Mouse (Mus musculus) limb, embryonic 13.5 days (tissue): ENCODE data around the gene Cntnap5a. TPM values are rescaled to one million over a fixed set of nuclear protein-coding genes. Genes with fewer than 3 reads are reported as not detected.

Experiments used
- ATAC-seq: fragments of 200-750 bp; cut with Nextera tagmentation; 2 replicates; pipeline ENCODE4 v1.8.0; 2017; ENCODE audit warnings: low read depth, moderate number of reproducible peaks, moderate TSS enrichment; ENCODE audit not compliant: low FRiP score
- H3K27ac ChIP-seq: fragments of 300-500 bp; sonication (generic); 2 replicates; pipeline ENCODE4 v1.5.1; 2015; ENCODE audit warnings: inconsistent platforms, mild to moderate bottlenecking, moderate library complexity
- H3K27me3 ChIP-seq: fragments of 300-500 bp; sonication (generic); 2 replicates; pipeline ENCODE4 v1.6.1; 2015; ENCODE audit warnings: mild to moderate bottlenecking, inconsistent platforms
- H3K36me3 ChIP-seq: fragments of 300-500 bp; sonication (generic); 2 replicates; pipeline ENCODE4 v1.6.1; 2015; ENCODE audit warnings: inconsistent platforms, mild to moderate bottlenecking, moderate library complexity
- H3K4me1 ChIP-seq: fragments of 300-500 bp; sonication (generic); 2 replicates; pipeline ENCODE4 v1.6.1; 2015; ENCODE audit warnings: inconsistent platforms
- H3K4me2 ChIP-seq: fragments of 300-500 bp; sonication (generic); replicated peaks from 2 replicates; pipeline ENCODE4 v1.6.1; 2015; ENCODE audit warnings: inconsistent platforms, mild to moderate bottlenecking, moderate library complexity
- H3K4me3 ChIP-seq: fragments of 300-500 bp; sonication (generic); 2 replicates; pipeline ENCODE4 v1.5.1; 2015; ENCODE audit warnings: moderate library complexity, mild to moderate bottlenecking, inconsistent platforms
- H3K9ac ChIP-seq: fragments of 300-500 bp; sonication (generic); 2 replicates; pipeline ENCODE4 v1.6.1; 2015; ENCODE audit warnings: mild to moderate bottlenecking, inconsistent platforms
- H3K9me3 ChIP-seq: fragments of 300-500 bp; sonication (generic); 2 replicates; pipeline ENCODE4 v1.6.1; 2016; ENCODE audit warnings: inconsistent platforms
- WGBS: fragments of 180-500 bp; shearing (Covaris S2); methylation state at CpG from one replicate; pipeline ENCODE4 v1.1.7; 2015; 5-methylcytosine and 5-hydroxymethylcytosine counted together
- polyA plus RNA-seq: library from polyadenylated mRNA; unstranded; fragments of >200 nt; fragmentation: Nextera tagmentation; extraction: Ambion mirVana; gene quantifications from 2 replicates; pipeline ENCODE4 v1.2.1, GENCODE M21; 2015

Cntnap5a gene
- 0.01 and 0.03 TPM in 2 replicates for polyA plus RNA-seq

GRCm38 (mm10) chr1:115684518-115685368 lies at the start of gene Cntnap5a:
TSS of gene Cntnap5a (plus strand) at chr1:115684756.
- Histone ChIP-seq H3K9ac (no peak within 1 kb of the TSS), H3K4me2 (no peak within 1 kb of the TSS), H3K4me1 (no peaks in the 10 kb centered on the region), H3K4me3 (no peak within 1 kb of the TSS), H3K36me3 (no peaks in the 10 kb centered on the region), H3K27me3 (no peaks in the 10 kb centered on the region), H3K9me3 (no peaks in the 10 kb centered on the region), H3K27ac (no peak within 1 kb of the TSS)
- ATAC-seq = peak; percentile 75
- 13% methylated on average over 26 of the region's 26 CpGs for WGBS

- H3K4me1 ChIP-seq = no peaks in the 10 kb centered on the region
- 78% methylated on average over 2 of the region's 2 CpGs for WGBS
- H3K36me3 ChIP-seq = no peaks in the 10 kb centered on the region
- H3K27ac ChIP-seq = no peak overlapping the region
- H3K27me3 ChIP-seq = no peaks in the 10 kb centered on the region
- H3K9ac ChIP-seq = no peak overlapping the region
- no peak for ATAC-seq
- no peak overlapping the region for H3K4me2 ChIP-seq
- H3K9me3 ChIP-seq = no peaks in the 10 kb centered on the region
- H3K4me3 ChIP-seq = no peak overlapping the region
Measured at GRCm38 (mm10) chr1:115646921-115647320, 37.6 kb upstream of the Cntnap5a start.

GRCm38 (mm10) chr1:115658343-115659064 lies 26.1 kb upstream of the Cntnap5a start:
- no peak overlapping the region for H3K9ac ChIP-seq
- no peaks in the 10 kb centered on the region for H3K9me3 ChIP-seq
- ATAC-seq = no peak
- no peaks in the 10 kb centered on the region for H3K36me3 ChIP-seq
- H3K27ac ChIP-seq = no peak overlapping the region
- H3K4me3 ChIP-seq = no peak overlapping the region
- no peak overlapping the region for H3K4me2 ChIP-seq
- H3K4me1 ChIP-seq = no peaks in the 10 kb centered on the region
- H3K27me3 ChIP-seq = no peaks in the 10 kb centered on the region
- 70% methylated on average over 5 of the region's 5 CpGs for WGBS

GRCm38 (mm10) chr1:115686494-115686893 lies 1.9 kb downstream of the Cntnap5a start:
- WGBS = 32% methylated on average over 2 of the region's 2 CpGs
- ATAC-seq = no peak
- no peak overlapping the region for H3K9ac ChIP-seq

GRCm38 (mm10) chr1:115699798-115700197 lies 15.2 kb downstream of the Cntnap5a start:
- WGBS = 66% methylated on average over 2 of the region's 2 CpGs
- ATAC-seq = no peak

More at GRCm38 (mm10) chr1:115686494-115686893, 1.9 kb downstream of the Cntnap5a start:
- H3K27me3 ChIP-seq = no peaks in the 10 kb centered on the region
- no peaks in the 10 kb centered on the region for H3K4me1 ChIP-seq
- H3K27ac ChIP-seq = no peak overlapping the region
- no peak overlapping the region for H3K4me2 ChIP-seq
- H3K36me3 ChIP-seq = no peaks in the 10 kb centered on the region
- H3K4me3 ChIP-seq = no peak overlapping the region
- H3K9me3 ChIP-seq = no peaks in the 10 kb centered on the region

GRCm38 (mm10) chr1:115742556-115742955 lies 58.0 kb downstream of the Cntnap5a start:
- Histone ChIP-seq H3K4me3 (no peak overlapping the region), H3K27me3 (no peaks in the 10 kb centered on the region), H3K9me3 (no peaks in the 10 kb centered on the region), H3K9ac (no peak overlapping the region), H3K27ac (no peak overlapping the region), H3K4me2 (no peak overlapping the region), H3K4me1 (no peaks in the 10 kb centered on the region), H3K36me3 (no peaks in the 10 kb centered on the region)
- WGBS = 81% methylated on average over 5 of the region's 5 CpGs
- ATAC-seq = no peak

More at GRCm38 (mm10) chr1:115699798-115700197, 15.2 kb downstream of the Cntnap5a start:
- Histone ChIP-seq H3K27ac (no peak overlapping the region), H3K4me2 (no peak overlapping the region), H3K9ac (no peak overlapping the region), H3K27me3 (no peaks in the 10 kb centered on the region), H3K9me3 (no peaks in the 10 kb centered on the region), H3K4me1 (no peaks in the 10 kb centered on the region), H3K4me3 (no peak overlapping the region), H3K36me3 (no peaks in the 10 kb centered on the region)

GRCm38 (mm10) chr1:115745569-115745968 lies 61.0 kb downstream of the Cntnap5a start:
- H3K27ac ChIP-seq = no peak overlapping the region
- H3K4me1 ChIP-seq = no peaks in the 10 kb centered on the region
- ATAC-seq = no peak
- no peak overlapping the region for H3K4me2 ChIP-seq
- H3K36me3 ChIP-seq = no peaks in the 10 kb centered on the region
- H3K27me3 ChIP-seq = no peaks in the 10 kb centered on the region
- no peak overlapping the region for H3K9ac ChIP-seq
- no peaks in the 10 kb centered on the region for H3K9me3 ChIP-seq
- H3K4me3 ChIP-seq = no peak overlapping the region

- Histone ChIP-seq H3K4me1 (no peaks in the 10 kb centered on the region), H3K9me3 (no peaks in the 10 kb centered on the region), H3K27me3 (no peaks in the 10 kb centered on the region), H3K4me3 (no peak overlapping the region), H3K9ac (no peak overlapping the region), H3K27ac (no peak overlapping the region), H3K36me3 (no peaks in the 10 kb centered on the region), H3K4me2 (no peak overlapping the region)
- no peak for ATAC-seq
- 71% methylated on average over 5 of the region's 5 CpGs for WGBS
Measured at GRCm38 (mm10) chr1:115784737-115785136, 100.2 kb downstream of the Cntnap5a start.

- WGBS = 85% methylated on average over 4 of the region's 4 CpGs
- no peak overlapping the region for H3K4me3 ChIP-seq
- no peak overlapping the region for H3K4me2 ChIP-seq
- H3K36me3 ChIP-seq = no peaks in the 10 kb centered on the region
- no peaks in the 10 kb centered on the region for H3K4me1 ChIP-seq
- no peaks in the 10 kb centered on the region for H3K27me3 ChIP-seq
- H3K9ac ChIP-seq = no peak overlapping the region
- H3K9me3 ChIP-seq = no peaks in the 10 kb centered on the region
- no peak overlapping the region for H3K27ac ChIP-seq
- ATAC-seq = no peak
Measured at GRCm38 (mm10) chr1:115842591-115842990, 158.0 kb downstream of the Cntnap5a start.

GRCm38 (mm10) chr1:115847605-115848004 lies 163.0 kb downstream of the Cntnap5a start:
- WGBS = 35% methylated on average over 2 of the region's 2 CpGs

GRCm38 (mm10) chr1:115852206-115852605 lies 167.7 kb downstream of the Cntnap5a start:
- no peak overlapping the region for H3K27ac ChIP-seq
- H3K36me3 ChIP-seq = no peaks in the 10 kb centered on the region
- no peak overlapping the region for H3K4me2 ChIP-seq
- ATAC-seq = no peak
- no peaks in the 10 kb centered on the region for H3K4me1 ChIP-seq
- H3K9ac ChIP-seq = no peak overlapping the region
- no peak overlapping the region for H3K4me3 ChIP-seq
- no peaks in the 10 kb centered on the region for H3K9me3 ChIP-seq
- no peaks in the 10 kb centered on the region for H3K27me3 ChIP-seq

More at GRCm38 (mm10) chr1:115847605-115848004, 163.0 kb downstream of the Cntnap5a start:
- H3K9ac ChIP-seq = no peak overlapping the region
- no peak overlapping the region for H3K4me3 ChIP-seq
- no peaks in the 10 kb centered on the region for H3K9me3 ChIP-seq
- no peak overlapping the region for H3K27ac ChIP-seq
- no peaks in the 10 kb centered on the region for H3K27me3 ChIP-seq
- no peaks in the 10 kb centered on the region for H3K36me3 ChIP-seq
- peak; percentile 59 for ATAC-seq
- H3K4me2 ChIP-seq = no peak overlapping the region
- no peaks in the 10 kb centered on the region for H3K4me1 ChIP-seq

- no peak for ATAC-seq
- Histone ChIP-seq H3K4me2 (no peak overlapping the region), H3K27ac (no peak overlapping the region), H3K27me3 (no peaks in the 10 kb centered on the region), H3K9me3 (no peaks in the 10 kb centered on the region), H3K4me1 (no peaks in the 10 kb centered on the region), H3K36me3 (no peaks in the 10 kb centered on the region), H3K9ac (no peak overlapping the region), H3K4me3 (no peak overlapping the region)
- WGBS = 63% methylated on average over 1 of the region's 1 CpGs
Measured at GRCm38 (mm10) chr1:115918396-115918795, 233.8 kb downstream of the Cntnap5a start.
